Mouse (Mus musculus) forebrain, embryonic 15.5 days (tissue): ENCODE results near the gene Adgra1. TPM values are rescaled to one million over a fixed set of nuclear protein-coding genes. Genes with fewer than 3 reads are reported as not detected.
A peak's percentile ranks its signal among the peaks of the same experiment; 100 is the strongest.

Source experiments
- ATAC-seq: fragments of 200-750 bp; cut with Nextera tagmentation; replicated peaks from 2 replicates; pipeline ENCODE4 v1.8.0; 2017; ENCODE audit warnings: mild to moderate bottlenecking, moderate TSS enrichment, moderate library complexity
- H3K27ac ChIP-seq: fragments of 300-500 bp; sonication (generic); replicated peaks from 2 replicates; pipeline ENCODE4 v1.5.1; 2015; ENCODE audit warnings: mild to moderate bottlenecking, inconsistent platforms
- H3K27me3 ChIP-seq: fragments of 300-500 bp; sonication (generic); 2 replicates; pipeline ENCODE4 v1.6.1; 2015; ENCODE audit warnings: inconsistent platforms
- H3K36me3 ChIP-seq: fragments of 300-500 bp; sonication (generic); 2 replicates; pipeline ENCODE4 v1.6.1; 2015; ENCODE audit warnings: mild to moderate bottlenecking, inconsistent platforms
- H3K4me1 ChIP-seq: fragments of 300-500 bp; sonication (generic); 2 replicates; pipeline ENCODE4 v1.6.1; 2015; ENCODE audit warnings: inconsistent platforms
- H3K4me2 ChIP-seq: fragments of 300-500 bp; sonication (generic); replicated peaks from 2 replicates; pipeline ENCODE4 v1.6.1; 2015; ENCODE audit warnings: mild to moderate bottlenecking, inconsistent platforms
- H3K4me3 ChIP-seq: fragments of 300-500 bp; sonication (generic); 2 replicates; pipeline ENCODE4 v1.5.1; 2015; ENCODE audit warnings: mild to moderate bottlenecking, inconsistent platforms
- H3K9ac ChIP-seq: fragments of 300-500 bp; sonication (generic); replicated peaks from 2 replicates; pipeline ENCODE4 v1.6.1; 2015; ENCODE audit warnings: mild to moderate bottlenecking, inconsistent platforms
- H3K9me3 ChIP-seq: fragments of 300-500 bp; sonication (generic); 2 replicates; pipeline ENCODE4 v1.6.1; 2016; ENCODE audit warnings: inconsistent platforms
- WGBS: fragments of 180-500 bp; shearing (Covaris S2); methylation state at CpG from one replicate; pipeline ENCODE4 v1.1.7; 2015; ENCODE audit warnings: mixed read lengths; 5-methylcytosine and 5-hydroxymethylcytosine counted together
- polyA plus RNA-seq: library from polyadenylated mRNA; unstranded; fragments of >200 nt; fragmentation: Nextera tagmentation; extraction: Ambion mirVana; gene quantifications from 2 replicates; pipeline ENCODE4 v1.2.1, GENCODE M21; 2015

The Adgra1 gene
- polyA plus RNA-seq, 1 experiment from 2014 or later, result 11.8 TPM

DNA sequence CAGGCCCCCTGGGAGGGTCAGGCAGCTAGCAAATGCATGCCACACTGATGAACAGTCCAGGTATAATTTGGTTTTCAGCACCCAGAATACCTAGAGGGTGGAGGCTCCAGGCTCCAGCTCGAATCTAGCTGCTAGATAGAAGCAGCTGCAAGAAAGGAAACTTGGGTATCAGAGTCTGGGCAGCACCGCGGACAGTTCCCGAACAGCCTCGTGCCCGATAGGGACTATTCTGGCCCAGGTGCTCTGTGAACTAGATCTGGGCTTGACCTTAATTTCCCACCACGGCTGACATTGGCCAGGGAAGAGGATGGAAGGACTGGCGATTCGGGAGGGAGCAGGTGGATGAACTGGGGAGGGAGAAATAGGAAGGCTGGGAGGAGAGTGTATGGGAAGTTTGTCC is 6.3 kb upstream of the Adgra1 start:
- WGBS, result 13% methylated on average over 9 of the region's 9 CpGs
- no peak overlapping the region for H3K4me3 ChIP-seq
- H3K9ac ChIP-seq, result no peak overlapping the region
- no peak overlapping the region for H3K4me2 ChIP-seq
- no peak for ATAC-seq
- H3K9me3 ChIP-seq, result no peaks in the 10 kb centered on the region
- no peaks in the 10 kb centered on the region for H3K36me3 ChIP-seq
- H3K27me3 ChIP-seq, result peaks cover 3% of the 10 kb centered on the region; the same call in 1 of the 2 replicates
- H3K4me1 ChIP-seq, result no peaks in the 10 kb centered on the region
- H3K27ac ChIP-seq, result no peak overlapping the region

DNA sequence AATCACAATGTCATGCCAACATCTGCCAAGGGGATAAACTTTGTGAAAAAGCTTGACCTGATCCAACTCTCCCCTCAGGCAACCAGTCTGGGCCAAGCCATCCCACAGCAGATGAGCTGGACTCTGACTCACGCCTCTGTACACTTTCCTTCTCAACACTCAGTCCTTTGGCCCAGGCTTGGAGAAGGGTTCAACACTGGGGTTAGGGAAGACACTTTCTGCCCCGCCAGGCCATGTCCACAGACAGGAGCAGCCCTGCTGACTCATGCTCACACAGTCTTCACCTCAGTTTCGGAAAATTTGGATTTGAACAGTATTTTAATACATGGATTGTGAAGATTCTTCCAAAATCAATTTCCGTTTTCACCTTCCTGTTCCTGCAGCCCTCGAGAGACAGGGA is 442 bp upstream of the Adgra1 start:
- Histone ChIP-seq H3K27ac (peak overlapping the region; percentile 82), H3K4me2 (peak overlapping the region; percentile 49), H3K4me1 (peaks cover 37% of the 10 kb centered on the region), H3K4me3 (peak overlapping the region; percentile 33), H3K9ac (peak overlapping the region; percentile 48), H3K36me3 (no peaks in the 10 kb centered on the region), H3K27me3 (no peaks in the 10 kb centered on the region), H3K9me3 (no peaks in the 10 kb centered on the region)
- 29% methylated on average over 5 of the region's 5 CpGs for WGBS
- no peak for ATAC-seq

DNA sequence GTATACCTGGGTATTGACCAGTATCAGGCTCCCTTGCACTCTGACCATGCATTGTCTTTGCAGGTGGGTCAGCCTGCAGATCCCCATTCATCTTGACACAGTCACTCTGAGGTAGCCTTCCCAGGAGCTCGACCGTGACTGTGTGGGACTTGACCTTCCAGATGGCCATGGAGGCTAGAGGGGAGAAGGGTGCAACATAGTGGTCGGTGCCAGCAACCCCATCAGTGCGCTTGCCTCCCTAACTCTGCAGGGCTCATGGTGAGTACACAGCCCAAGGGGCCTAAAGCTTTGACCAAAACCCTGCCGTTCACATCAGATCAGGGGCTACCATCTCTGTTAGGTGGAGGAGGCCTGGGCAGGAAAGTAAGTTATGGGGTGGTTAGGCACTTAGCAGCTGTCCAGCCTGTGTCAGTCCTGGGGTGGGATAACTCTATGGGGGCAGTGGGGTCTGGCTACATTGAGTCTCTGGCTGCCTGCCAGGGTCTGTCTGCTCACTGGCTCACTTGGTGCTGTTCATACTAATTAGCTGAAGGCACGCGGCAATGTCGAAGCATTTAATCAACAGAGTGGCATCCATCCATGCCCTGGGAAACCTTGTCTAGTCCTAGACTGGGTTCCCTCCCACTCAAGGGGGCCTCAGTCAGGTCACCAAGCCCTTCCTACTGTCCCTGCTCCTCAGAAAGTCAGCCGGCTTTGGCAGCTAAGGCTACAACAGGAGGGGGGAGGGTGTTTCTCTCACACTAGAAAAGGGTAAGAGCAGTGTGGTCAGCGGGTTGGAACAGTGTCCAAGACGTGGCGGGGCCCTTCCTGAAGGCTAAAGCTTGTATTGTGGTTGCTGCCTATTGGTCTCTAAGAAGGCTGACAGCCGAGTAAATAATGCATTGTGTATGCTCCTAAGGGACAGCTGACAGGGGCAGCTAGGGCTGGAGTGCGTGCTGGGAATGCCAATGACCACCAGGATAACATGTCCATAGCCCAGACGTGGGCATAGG is 1.5 kb downstream of the Adgra1 start:
- 20% methylated on average over 15 of the region's 15 CpGs for WGBS

DNA sequence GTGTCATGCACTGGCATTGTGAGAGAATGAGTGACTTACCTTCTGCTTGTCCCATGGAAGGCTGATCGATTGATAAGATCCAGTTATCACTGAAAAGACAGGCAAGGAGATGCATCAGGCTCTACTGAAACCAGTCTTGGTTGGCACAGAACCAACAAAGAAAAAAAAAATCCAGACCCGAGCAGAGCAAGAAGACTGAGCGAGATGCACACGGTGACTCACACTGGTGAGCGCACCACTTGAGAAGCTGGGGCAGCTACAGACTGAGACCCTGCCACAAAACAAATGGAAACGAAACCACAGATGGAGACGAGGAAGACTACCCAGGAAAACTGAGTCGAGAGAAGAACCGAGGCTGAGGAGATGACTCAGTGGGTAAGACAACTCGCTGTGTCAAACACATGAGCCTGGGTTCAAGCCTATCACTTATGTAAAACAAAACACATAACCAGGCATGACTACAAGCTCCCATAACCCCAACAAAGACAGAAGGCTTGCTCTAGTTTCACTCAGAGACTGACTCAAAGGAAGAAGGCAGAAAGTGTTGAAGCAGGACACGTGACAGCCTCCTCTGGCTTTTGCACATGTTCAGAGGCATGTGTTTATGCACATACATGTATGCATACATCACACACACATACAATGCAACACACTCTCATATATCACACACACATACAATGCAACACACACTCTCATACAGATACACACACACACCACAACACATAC is 6.6 kb downstream of the Adgra1 start:
- 89% methylated on average over 11 of the region's 11 CpGs for WGBS
- H3K36me3 ChIP-seq, result no peaks in the 10 kb centered on the region
- no peak for ATAC-seq

More for the DNA sequence above, 1.5 kb downstream of the Adgra1 start:
- no peaks in the 10 kb centered on the region for H3K36me3 ChIP-seq
- peak; percentile 60 for ATAC-seq
- peak overlapping the region; percentile 33 for H3K4me3 ChIP-seq
- H3K27me3 ChIP-seq, result no peaks in the 10 kb centered on the region
- H3K4me1 ChIP-seq, result peaks cover 37% of the 10 kb centered on the region
- H3K9ac ChIP-seq, result no peak overlapping the region
- peak overlapping the region; percentile 63 for H3K27ac ChIP-seq
- H3K9me3 ChIP-seq, result no peaks in the 10 kb centered on the region
- H3K4me2 ChIP-seq, result peak overlapping the region; percentile 49

DNA sequence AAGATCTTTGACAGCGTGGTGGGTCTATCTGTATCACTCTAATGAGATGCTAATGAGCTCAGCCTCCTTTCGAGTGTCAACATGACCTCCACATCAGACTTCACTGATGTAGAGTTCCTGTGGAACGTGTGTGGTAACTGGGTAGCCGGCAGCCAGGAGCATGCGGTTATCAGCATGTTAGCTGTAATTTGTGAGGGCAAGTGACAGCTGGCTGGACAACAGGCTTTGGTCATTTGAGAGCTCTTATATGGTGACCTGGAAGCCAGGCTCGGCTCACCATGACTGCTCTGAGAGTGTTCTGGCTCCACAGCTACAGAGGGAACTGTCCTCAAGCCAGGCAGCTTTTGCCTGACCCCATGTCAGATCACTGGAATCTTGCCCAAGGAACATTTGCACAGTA is 8.4 kb downstream of the Adgra1 start:
- H3K4me1 ChIP-seq, result no peaks in the 10 kb centered on the region
- no peak overlapping the region for H3K4me2 ChIP-seq
- no peaks in the 10 kb centered on the region for H3K27me3 ChIP-seq
- 66% methylated on average over 6 of the region's 6 CpGs for WGBS
- H3K4me3 ChIP-seq, result no peak overlapping the region
- ATAC-seq, result no peak
- H3K9ac ChIP-seq, result no peak overlapping the region
- no peaks in the 10 kb centered on the region for H3K9me3 ChIP-seq
- H3K36me3 ChIP-seq, result no peaks in the 10 kb centered on the region
- no peak overlapping the region for H3K27ac ChIP-seq

More for the DNA sequence above, 6.6 kb downstream of the Adgra1 start:
- Histone ChIP-seq H3K9ac (no peak overlapping the region), H3K4me3 (no peak overlapping the region), H3K27me3 (no peaks in the 10 kb centered on the region), H3K9me3 (no peaks in the 10 kb centered on the region), H3K27ac (no peak overlapping the region), H3K4me1 (peaks cover 13% of the 10 kb centered on the region), H3K4me2 (no peak overlapping the region)

DNA sequence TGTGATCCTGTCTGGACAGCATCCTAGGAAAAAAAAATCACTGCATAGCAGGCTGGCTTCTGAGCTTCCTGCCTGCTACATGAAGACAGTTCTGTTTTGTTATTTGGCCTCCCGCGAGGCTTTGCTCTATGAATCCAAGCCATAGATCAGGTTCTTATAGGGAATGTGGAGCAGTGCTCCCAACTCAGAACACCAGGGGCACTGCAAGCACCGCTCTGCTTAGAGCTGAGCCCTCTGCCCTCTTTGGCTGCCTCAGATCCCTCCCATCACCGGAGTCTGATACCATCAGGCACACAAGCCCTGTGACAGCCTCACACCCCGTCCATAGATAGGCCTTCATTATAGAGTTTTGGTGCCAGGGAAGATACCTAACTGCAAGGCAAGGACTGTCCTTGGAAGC is 9.2 kb downstream of the Adgra1 start:
- H3K27ac ChIP-seq, result no peak overlapping the region
- H3K9me3 ChIP-seq, result no peaks in the 10 kb centered on the region
- H3K4me1 ChIP-seq, result no peaks in the 10 kb centered on the region
- 63% methylated on average over 5 of the region's 5 CpGs for WGBS
- H3K4me3 ChIP-seq, result no peak overlapping the region
- H3K4me2 ChIP-seq, result no peak overlapping the region
- no peak overlapping the region for H3K9ac ChIP-seq
- 0 out of 2 replicates have a peak, but pooled peaks have one; percentile 41 for ATAC-seq
- H3K27me3 ChIP-seq, result no peaks in the 10 kb centered on the region
- no peaks in the 10 kb centered on the region for H3K36me3 ChIP-seq

DNA sequence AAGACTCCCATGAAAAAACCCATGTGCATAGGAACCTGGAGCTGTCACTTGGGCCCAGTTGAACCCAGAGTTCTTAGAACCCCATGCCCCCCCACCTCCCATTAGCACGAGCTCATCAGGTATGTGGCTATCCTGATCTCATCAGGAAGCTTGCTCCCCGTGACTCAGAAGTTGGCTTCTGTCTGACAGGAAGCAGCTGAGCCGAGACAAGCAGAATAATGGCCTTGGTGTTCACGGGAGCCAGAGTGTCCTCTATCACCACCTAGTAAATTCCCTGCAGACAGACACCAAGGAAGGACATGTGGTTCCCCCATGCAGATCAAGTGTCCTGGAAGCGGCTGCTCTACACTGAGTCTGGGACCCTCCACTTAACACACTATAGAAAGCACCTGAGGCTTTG is 9.8 kb downstream of the Adgra1 start:
- WGBS, result 65% methylated on average over 5 of the region's 5 CpGs
- no peak overlapping the region for H3K9ac ChIP-seq
- H3K36me3 ChIP-seq, result no peaks in the 10 kb centered on the region
- H3K9me3 ChIP-seq, result no peaks in the 10 kb centered on the region
- H3K27me3 ChIP-seq, result no peaks in the 10 kb centered on the region
- no peak overlapping the region for H3K27ac ChIP-seq
- ATAC-seq, result no peak
- no peak overlapping the region for H3K4me2 ChIP-seq
- no peaks in the 10 kb centered on the region for H3K4me1 ChIP-seq
- H3K4me3 ChIP-seq, result no peak overlapping the region

DNA sequence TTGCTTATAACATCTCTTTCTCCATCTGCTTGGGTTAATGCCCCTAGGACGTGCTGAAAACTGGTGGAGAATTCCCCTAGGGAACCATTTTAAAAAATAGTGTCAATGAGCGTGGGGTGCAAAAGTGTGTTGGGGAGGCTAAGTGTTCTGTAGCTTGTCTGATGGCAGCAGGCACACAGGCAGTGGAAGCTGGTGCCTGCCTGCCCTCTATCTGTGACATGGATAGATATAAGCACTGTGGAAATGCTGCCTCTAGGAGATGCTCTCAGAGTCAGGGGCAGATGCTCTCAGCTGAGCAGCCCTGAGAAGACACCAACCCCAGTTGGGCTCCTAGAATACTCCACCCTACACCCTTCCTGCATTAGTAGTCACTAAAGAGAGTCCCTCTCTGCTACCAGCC is 11.1 kb downstream of the Adgra1 start:
- Histone ChIP-seq H3K4me2 (no peak overlapping the region), H3K9me3 (no peaks in the 10 kb centered on the region), H3K27ac (no peak overlapping the region), H3K27me3 (no peaks in the 10 kb centered on the region), H3K4me3 (no peak overlapping the region), H3K36me3 (no peaks in the 10 kb centered on the region), H3K4me1 (peaks cover 8% of the 10 kb centered on the region), H3K9ac (no peak overlapping the region)
- ATAC-seq, result no peak
- 80% methylated on average over 2 of the region's 2 CpGs for WGBS

DNA sequence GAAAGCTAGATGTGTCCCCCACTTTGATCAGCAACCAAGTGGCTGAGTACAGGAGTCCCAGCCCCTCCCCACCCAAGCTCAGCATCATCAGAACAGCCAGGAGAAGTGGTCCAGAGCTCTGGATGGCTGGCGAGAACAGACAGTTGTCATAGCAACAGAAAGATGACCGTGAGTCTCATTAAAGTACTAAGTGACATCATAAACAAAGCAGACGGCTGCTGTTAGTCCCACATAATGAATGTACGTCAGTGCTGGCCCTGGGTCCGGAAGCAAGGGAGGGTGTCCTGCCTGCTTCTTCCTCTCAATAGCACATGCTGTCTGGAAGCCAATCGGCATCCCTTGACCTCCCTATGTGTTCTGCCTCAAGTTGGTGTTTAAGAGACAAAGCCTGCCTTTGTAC is 16.2 kb downstream of the Adgra1 start:
- peaks cover 22% of the 10 kb centered on the region for H3K4me1 ChIP-seq
- H3K36me3 ChIP-seq, result no peaks in the 10 kb centered on the region
- peak; percentile 80 for ATAC-seq
- H3K4me3 ChIP-seq, result no peak overlapping the region
- peak overlapping the region; percentile 77 for H3K27ac ChIP-seq
- no peaks in the 10 kb centered on the region for H3K9me3 ChIP-seq
- 9% methylated on average over 6 of the region's 6 CpGs for WGBS
- H3K27me3 ChIP-seq, result no peaks in the 10 kb centered on the region
- H3K9ac ChIP-seq, result no peak overlapping the region
- H3K4me2 ChIP-seq, result no peak overlapping the region

DNA sequence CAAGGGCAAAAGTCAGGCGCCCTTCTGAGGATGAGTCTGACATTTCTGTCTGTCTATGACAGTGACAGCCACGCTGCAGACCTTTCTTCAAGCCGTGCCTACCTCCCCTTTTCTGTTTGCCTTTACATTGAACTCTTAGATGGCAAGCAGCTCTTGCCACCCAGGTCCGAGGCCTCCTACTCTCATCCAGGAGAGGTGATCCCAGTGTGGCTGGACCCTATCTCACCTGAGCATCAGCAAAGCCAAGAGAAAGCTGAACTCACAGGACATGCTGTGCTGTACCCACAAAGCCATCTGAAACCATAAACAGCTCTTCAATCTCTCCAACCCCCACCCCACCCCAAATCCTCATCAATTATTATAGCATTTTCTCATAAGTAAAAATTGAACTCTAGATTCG is 16.7 kb downstream of the Adgra1 start:
- Histone ChIP-seq H3K4me2 (no peak overlapping the region), H3K9me3 (no peaks in the 10 kb centered on the region), H3K4me1 (peaks cover 22% of the 10 kb centered on the region), H3K27ac (peak overlapping the region; percentile 77), H3K4me3 (no peak overlapping the region), H3K36me3 (no peaks in the 10 kb centered on the region), H3K27me3 (no peaks in the 10 kb centered on the region), H3K9ac (no peak overlapping the region)
- peak; percentile 59 for ATAC-seq
- 74% methylated on average over 5 of the region's 5 CpGs for WGBS

DNA sequence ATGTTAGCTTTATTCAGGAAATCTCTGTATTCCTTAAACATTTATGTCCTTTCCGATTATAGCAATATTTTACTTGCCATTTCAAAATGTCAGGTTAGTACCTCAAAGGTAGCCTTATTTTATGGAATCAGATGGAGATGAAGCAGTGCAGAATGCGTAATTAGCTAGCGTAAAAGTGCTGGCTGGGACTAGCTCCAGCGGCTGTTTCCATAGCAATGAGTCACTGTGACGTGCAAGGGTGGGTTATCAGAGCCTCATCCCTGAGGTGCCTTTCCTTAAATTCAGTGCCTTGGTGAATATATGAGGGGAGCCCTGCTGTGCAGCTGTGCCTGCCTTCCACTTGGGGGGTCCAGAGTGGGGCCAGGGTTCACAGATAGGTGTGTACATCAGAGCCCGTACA is 17.1 kb downstream of the Adgra1 start:
- H3K27ac ChIP-seq, result peak overlapping the region; percentile 77
- H3K9me3 ChIP-seq, result no peaks in the 10 kb centered on the region
- no peaks in the 10 kb centered on the region for H3K27me3 ChIP-seq
- H3K4me1 ChIP-seq, result peaks cover 22% of the 10 kb centered on the region
- peak; percentile 70 for ATAC-seq
- 30% methylated on average over 6 of the region's 6 CpGs for WGBS
- H3K4me2 ChIP-seq, result no peak overlapping the region
- no peak overlapping the region for H3K9ac ChIP-seq
- H3K36me3 ChIP-seq, result no peaks in the 10 kb centered on the region
- no peak overlapping the region for H3K4me3 ChIP-seq

DNA sequence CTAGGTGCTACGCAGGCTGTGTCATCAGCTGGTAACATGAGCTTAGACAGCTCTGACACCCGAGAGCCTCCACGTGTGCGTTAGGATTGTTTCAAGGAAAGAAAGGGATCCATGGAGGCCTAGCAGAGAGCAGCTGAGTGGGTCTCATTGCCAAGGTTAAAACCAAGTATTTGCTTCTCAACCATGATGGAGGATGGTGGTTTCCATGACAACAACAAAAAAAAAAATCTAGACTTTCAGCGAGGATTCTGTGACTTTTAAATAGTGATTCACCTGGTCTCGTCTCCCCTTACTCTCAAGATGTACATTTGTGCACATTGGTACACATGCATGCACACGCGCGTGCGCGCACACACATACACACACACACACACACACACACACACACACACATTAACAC is 21.3 kb downstream of the Adgra1 start:
- Histone ChIP-seq H3K4me3 (no peak overlapping the region), H3K4me2 (no peak overlapping the region), H3K27me3 (no peaks in the 10 kb centered on the region), H3K27ac (no peak overlapping the region), H3K4me1 (peaks cover 13% of the 10 kb centered on the region), H3K9me3 (no peaks in the 10 kb centered on the region), H3K9ac (no peak overlapping the region), H3K36me3 (no peaks in the 10 kb centered on the region)
- ATAC-seq, result no peak
- 74% methylated on average over 11 of the region's 11 CpGs for WGBS
